Mouse (Mus musculus) hindbrain, embryonic 14.5 days (tissue): Measurements from ENCODE around the gene Eogt. TPM values are rescaled to one million over a fixed set of nuclear protein-coding genes. Genes with fewer than 3 reads are reported as not detected.

Experiments
- ATAC-seq: fragments of 200-750 bp; cut with Nextera tagmentation; 2 replicates; pipeline ENCODE4 v1.8.0; 2017; ENCODE audit warnings: moderate number of reproducible peaks, mild to moderate bottlenecking, moderate TSS enrichment, moderate library complexity; ENCODE audit not compliant: low FRiP score
- DNase-seq: peaks from one replicate; pipeline ENCODE4 v3.0.0-alpha.2; 2015; ENCODE audit warnings: low spot score
- H3K27ac ChIP-seq: fragments of 300-500 bp; sonication (generic); 2 replicates; pipeline ENCODE4 v1.5.1; 2014; ENCODE audit warnings: mild to moderate bottlenecking, moderate library complexity
- H3K27me3 ChIP-seq: fragments of 300-500 bp; sonication (generic); 2 replicates; pipeline ENCODE4 v1.6.1; 2014; ENCODE audit warnings: mild to moderate bottlenecking, low read length, mixed read lengths; ENCODE audit not compliant: control insufficient read depth, insufficient read depth
- H3K36me3 ChIP-seq: fragments of 300-500 bp; sonication (generic); replicated peaks from 2 replicates; pipeline ENCODE4 v1.6.1; 2014; ENCODE audit not compliant: control insufficient read depth, insufficient read depth
- H3K4me1 ChIP-seq: fragments of 300-500 bp; sonication (generic); replicated peaks from 2 replicates; pipeline ENCODE4 v1.6.1; 2014; ENCODE audit warnings: antibody characterized with exemption, low read length, mixed read lengths; ENCODE audit not compliant: control insufficient read depth, insufficient read depth
- H3K4me2 ChIP-seq: fragments of 300-500 bp; sonication (generic); replicated peaks from 2 replicates; pipeline ENCODE4 v1.6.1; 2014; ENCODE audit warnings: mild to moderate bottlenecking, moderate library complexity
- H3K4me3 ChIP-seq: fragments of 300-500 bp; sonication (generic); replicated peaks from 2 replicates; pipeline ENCODE4 v1.5.1; 2014; ENCODE audit warnings: mild to moderate bottlenecking, low read length
- H3K9ac ChIP-seq: fragments of 300-500 bp; sonication (generic); 2 replicates; pipeline ENCODE4 v1.6.1; 2014
- H3K9me3 ChIP-seq: fragments of 300-500 bp; sonication (generic); 2 replicates; pipeline ENCODE4 v1.6.1; 2016; ENCODE audit warnings: low read length; ENCODE audit not compliant: control insufficient read depth
- WGBS: fragments of 180-500 bp; shearing (Covaris S2); extraction: QIAGEN DNeasy Blood & Tissue Kit; methylation state at CpG from one replicate; pipeline ENCODE4 v1.1.7; 2014; 5-methylcytosine and 5-hydroxymethylcytosine counted together
- polyA plus RNA-seq: library from polyadenylated mRNA; unstranded; fragments of >200 nt; fragmentation: Nextera tagmentation; extraction: Ambion mirVana; gene quantifications from 2 replicates; pipeline ENCODE4 v1.2.1, GENCODE M21; 2014

Gene Eogt
- polyA plus RNA-seq, 1 experiment from 2014 or later = 10.8 TPM

DNA sequence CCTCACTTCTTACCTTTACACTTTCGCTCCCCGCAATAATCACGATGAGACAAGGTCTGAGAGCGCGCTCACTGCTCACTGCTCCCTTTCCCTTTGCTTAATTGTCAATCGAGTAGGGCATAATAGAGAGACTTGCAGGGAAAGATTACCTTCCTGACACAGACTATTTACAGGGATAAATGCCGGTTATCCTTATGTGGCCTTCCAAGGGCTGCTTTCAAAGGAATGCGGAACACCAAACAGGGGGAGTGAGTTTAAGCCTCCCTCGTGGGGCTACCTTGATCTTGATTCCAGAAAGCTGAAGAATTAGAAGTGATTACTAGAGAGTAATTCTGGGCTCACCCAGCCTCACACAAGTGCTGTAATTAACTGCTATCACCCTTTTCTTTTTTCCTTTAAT lies 69.0 kb downstream of the Eogt start:
- no peak for DNase-seq
- no peak for ATAC-seq
- Histone ChIP-seq H3K9me3 (no peaks in the 10 kb centered on the region), H3K9ac (no peak overlapping the region), H3K36me3 (no peaks in the 10 kb centered on the region), H3K27me3 (no peaks in the 10 kb centered on the region), H3K4me3 (no peak overlapping the region), H3K4me2 (no peak overlapping the region), H3K27ac (peak overlapping the region; percentile 35; the same call in 1 of the 2 replicates), H3K4me1 (no peaks in the 10 kb centered on the region)
- 42% methylated on average over 9 of the region's 9 CpGs for WGBS

DNA sequence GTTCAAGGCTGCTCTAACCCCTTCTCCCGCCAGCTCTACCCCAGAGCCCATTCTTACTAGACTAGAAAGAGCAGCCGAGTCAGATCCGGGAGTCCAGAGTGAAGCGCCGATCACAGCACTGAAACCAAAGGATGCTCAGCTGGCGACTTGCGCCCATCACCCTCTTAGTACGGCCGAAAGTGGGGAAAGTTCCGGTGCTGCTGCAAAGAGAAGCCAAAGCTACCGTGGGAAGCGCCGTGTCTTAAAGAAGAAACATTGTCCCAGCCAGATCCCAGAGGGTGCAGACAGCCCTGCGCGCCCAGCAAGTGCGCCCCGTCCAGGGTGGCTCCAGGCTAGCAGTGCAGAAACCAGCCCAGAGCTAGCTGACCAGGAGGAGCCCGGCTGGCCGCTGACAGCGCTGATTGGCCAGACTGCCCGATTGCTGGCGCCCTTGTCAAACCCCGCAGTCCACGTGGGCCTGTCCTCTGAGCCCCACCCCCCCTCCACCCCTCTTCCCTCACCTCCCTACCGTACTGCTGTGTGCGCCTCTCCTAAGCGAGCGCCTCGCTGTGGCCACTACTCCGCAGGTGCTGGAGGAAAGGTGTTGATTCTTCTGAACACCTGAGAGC lies 88.8 kb downstream of the Eogt start, which contains the start of gene Fam19a4:
Fam19a4 (minus strand) TSS at position 340 of the 608 bp plus-strand sequence.
- Histone ChIP-seq H3K9ac (0 out of 2 replicates have a peak within 1 kb of the TSS, but pooled peaks have one; percentile 4), H3K4me1 (peaks cover 12% of the 10 kb centered on the region; the same call in 1 of the 2 replicates), H3K36me3 (no peaks in the 10 kb centered on the region), H3K9me3 (no peaks in the 10 kb centered on the region), H3K4me3 (peak within 1 kb of the TSS; percentile 35), H3K27me3 (peaks cover 19% of the 10 kb centered on the region), H3K4me2 (peak within 1 kb of the TSS; percentile 72), H3K27ac (no peak within 1 kb of the TSS)
- under 1% methylated on average over 30 of the region's 30 CpGs for WGBS
- DNase-seq = no peak
- ATAC-seq = peak; percentile 84

Other genes with a start within 250 kb of the Eogt start
- 2.6 and 3.7 TPM in 2 replicates for gene Fam19a4, start 88.8 kb downstream of the Eogt start, polyA plus RNA-seq
- 39.8 and 40.5 TPM in 2 replicates for gene Tmf1, start 29.9 kb upstream of the Eogt start, polyA plus RNA-seq
- 94.6 and 95.8 TPM in 2 replicates for gene Uba3, start 56.5 kb upstream of the Eogt start, polyA plus RNA-seq
- gene Arl6ip5, start 61.5 kb upstream of the Eogt start, polyA plus RNA-seq = 76.7 and 79.3 TPM in 2 replicates
- gene Lmod3, start 103.6 kb upstream of the Eogt start, polyA plus RNA-seq = not detected in 2 replicates